Mouse (Mus musculus) lung, adult 18-20 months (tissue): Measurements from ENCODE around the gene Mpo.

Source experiments
- DNase-seq, 2 experiments: peaks; one replicate each; pipeline ENCODE4 v3.0.0; 2022; ENCODE audit warnings: mixed read lengths in 2 of 2

Mpo gene

DNA sequence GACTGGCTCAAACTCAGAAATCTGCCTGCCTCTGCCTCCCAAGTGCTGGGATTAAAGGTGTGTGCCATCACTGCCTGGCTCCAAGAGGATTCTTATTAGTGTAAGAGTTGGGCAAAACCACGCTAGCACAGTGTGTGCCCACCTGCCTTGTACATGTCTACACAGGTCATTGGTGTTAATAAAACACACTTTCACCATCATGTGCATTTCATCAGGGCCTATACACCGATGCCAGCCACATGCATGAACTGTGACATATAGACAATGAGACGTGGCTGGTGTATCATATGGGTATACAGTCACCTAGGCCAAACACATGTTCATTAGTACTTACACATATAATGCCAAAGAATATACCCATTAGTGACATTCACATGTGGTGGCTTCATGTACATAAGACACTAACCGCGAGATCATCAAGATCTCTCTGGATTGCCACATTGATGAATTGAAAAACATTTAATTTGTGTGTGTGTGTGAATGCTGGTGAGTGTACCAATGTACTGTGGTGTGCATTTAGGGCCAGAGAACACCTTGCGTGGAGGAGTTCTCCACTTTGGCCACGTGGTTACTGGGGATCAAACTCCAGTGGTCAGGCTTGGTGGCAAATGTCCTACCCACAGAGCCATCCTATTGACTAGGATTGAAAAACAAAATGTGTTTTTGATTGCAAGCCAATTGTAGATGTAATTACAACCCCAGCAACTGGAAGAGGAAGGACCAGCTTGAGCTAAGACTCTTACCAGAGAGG is 35.0 kb upstream of the Mpo start:
- DNase-seq: no peak

DNA sequence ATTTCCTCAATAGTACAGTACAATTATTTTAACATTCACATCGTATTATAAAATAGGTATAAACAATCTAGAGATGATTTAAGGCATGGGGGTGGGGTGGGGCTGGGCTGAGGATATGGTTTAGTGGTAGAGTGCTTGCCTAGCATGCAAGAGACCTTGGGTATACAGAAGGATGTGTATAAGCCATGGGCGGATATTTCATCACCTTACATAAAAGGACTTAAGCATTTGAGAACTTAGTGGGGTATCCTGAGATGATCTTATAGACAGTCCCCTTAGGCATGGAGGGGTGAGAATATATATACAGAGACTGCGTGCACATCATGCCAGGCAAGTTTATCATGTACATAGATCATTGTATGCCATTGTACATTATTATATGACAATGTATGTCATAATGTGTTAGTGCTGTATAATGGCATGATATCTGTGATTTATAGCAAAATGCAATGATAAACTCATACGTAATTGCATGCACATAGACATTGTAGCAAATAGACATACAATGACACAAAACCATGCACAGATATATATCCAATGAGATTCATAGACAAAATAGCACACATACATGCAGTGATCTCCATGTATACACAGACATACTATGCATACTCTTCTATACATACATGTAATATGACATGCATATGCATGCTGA is 34.3 kb upstream of the Mpo start:
- no peak for DNase-seq

DNA sequence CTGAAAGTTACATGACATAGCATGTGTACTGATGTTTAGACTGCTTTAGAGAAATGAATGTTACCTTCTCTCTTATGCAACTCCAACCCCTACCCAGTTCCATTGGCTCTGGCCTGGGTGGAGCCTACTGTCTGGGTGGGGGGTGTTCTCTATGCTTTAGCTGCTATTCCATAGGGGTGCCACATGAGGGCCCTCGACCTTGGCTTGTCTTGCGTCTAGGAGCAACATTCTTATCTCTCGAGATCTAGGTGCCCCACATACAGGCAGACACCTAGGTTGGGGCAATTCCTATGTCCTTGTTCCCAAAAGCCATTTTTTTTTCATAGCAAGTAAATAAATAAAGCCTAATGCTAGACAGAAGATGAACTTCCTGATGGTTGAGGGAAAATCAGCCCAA is 33.8 kb upstream of the Mpo start:
- no peak for DNase-seq

DNA sequence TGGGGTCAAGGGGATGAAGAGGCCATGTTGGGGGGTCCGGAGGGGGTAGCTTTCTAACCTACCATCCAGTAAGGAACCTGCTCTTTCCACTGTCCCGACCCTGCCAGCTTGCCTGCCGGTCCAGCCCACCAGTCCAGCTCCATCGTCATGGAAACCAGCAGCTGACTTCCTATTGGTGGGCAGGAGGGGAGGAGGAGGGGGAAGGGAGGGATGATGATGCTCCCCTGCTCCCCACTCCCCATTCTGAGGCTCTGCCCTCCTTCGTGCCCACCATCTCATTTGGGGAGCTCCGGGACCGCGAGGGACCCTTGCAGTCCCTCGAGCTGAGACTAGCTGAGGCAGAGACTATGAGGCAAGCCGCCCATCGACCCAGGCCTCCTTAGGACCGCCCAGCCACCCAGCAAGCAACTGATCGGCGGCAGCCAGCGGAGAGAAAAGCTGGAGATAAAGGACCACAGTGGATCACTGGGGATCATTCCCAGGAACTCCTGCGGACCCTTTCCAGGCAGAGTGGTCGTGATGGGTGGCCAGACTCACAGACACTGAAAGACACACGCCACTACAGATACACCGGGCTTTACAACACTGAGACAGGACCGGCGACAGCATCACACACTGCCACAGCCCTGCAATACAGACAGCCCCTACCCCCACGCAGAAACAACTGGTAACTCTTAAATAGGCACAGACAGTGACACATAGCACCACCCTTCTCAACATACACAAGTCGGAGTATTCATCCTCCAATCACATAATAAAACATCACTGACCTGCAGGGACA is 32.9 kb upstream of the Mpo start, which contains the start of gene Tspoap1:
Gene Tspoap1 (plus strand): TSS at position 241 of the 781 bp plus-strand sequence.
- DNase-seq: no peak

DNA sequence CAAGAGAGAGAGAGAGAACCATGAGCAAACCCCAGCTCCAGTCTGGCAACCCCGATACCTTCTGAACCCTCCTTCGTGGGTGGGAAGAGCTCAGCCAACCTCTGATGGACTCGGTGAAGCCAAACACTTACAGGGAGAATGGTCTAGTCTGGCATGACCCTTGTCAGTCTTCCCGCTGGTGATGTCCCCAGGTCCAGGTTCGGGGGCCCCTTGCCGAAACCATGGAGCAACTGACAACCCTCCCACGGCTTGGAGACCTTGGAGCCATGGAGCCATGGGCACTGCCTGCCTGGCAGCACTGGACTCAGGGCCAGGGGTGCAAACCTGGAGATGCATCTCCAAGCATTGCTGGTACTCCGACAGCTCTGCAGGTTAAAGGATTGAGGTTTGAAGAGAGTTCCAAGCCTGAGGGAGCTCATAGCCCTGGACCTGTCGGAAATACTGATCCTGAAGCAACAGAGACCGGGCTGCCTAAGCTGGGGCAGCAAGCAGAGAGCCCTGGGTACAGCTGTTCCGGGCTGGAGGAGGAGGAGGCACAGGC is 32.1 kb upstream of the Mpo start:
- DNase-seq: no peak

DNA sequence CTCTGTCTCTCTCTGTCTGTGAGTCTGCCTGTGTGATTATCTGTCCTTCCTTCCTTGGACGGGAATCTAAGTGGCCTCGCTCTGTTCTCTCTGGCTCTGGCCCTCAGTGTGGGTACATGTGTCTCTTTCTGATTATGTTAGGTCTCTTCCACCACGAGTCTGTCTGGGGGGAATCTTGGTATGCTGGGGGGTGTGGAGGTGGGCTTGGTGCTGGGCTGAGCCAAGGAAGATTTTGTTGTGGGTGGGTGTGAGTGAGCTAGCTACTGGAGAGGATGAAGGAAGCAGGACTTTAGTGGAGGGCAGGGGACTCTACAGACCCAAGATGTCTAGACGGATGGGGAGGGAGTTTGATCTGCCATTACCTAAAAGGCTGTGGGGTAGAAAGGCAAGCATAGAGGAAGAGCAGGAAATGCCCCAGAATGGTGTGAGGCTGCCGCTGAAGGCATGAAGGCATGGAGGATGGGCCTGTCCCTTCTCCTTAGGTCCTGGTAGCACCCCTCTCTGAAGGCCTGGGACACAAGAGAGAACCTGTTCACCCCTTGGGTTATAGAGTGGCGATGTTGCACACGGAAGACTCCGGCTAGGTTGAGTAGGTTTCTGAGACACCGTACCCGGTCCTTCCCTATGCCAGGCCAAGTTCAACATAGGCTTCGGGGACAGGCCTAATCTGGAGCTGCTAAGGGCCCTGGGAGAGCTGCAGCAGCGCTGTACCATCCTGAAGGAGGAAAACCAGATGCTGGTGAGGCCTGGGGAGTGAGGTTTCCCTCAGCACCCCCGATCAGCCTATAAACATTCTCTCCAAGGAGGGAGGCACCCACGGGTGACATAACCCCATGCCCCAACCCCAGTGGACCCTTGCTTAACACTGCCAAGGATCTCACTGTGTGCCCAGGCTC is 31.3 kb upstream of the Mpo start:
- no peak for DNase-seq

DNA sequence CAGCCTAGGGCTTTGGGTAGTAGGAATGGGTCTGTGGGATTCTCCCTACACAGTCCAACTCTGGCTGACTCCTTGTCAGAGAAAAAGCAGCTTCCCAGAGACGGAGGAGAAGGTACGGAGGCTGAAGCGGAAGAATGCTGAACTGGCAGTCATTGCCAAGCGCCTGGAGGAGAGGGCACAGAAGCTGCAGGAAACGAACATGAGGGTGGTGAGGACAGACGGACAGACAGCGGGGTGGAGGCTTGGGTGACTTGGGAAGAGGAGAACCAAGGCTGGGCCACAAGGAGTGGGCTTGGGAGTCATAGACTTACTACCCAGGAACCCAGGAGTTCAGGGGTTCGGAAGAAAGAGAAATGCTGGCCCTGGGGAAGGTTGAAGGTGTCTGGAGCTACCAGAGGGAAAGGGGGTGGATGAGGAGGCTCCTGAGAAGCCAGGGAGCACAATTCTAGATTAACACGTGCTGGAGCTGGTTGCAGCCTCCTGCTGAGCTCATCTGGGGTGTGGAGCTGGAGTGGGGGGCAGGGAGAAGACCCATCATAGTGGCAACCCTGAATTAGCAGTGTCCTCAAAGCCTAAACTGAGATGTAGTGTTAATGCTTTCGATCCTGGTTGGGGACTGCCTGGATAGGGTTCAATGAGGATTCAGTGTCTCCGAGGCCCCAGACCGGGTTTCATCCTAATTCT is 30.5 kb upstream of the Mpo start:
- DNase-seq: no peak

DNA sequence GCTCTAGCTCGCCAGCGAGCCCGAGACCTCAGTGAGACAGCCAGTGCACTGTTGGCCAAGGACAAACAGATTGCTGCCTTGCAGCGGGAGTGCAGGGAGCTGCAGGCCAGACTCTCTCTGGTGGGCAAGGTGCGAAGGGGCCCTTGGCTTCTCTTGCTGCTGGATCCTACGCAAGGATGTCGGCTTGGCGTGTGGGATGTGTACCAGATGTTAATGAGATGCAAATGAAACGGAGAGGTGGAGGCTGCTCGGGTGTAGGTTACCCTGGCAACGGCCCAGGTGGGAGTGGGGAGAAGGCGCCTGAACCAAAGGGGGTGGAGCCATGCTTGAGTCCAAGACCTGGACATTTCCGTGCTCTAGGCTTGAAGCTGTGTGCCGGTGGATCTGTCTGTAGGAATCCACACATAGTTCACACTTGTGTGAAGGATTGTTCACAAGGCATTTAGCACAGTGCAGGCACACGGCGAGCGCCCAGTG is 29.8 kb upstream of the Mpo start:
- peak; percentile 49 to 62 for DNase-seq

DNA sequence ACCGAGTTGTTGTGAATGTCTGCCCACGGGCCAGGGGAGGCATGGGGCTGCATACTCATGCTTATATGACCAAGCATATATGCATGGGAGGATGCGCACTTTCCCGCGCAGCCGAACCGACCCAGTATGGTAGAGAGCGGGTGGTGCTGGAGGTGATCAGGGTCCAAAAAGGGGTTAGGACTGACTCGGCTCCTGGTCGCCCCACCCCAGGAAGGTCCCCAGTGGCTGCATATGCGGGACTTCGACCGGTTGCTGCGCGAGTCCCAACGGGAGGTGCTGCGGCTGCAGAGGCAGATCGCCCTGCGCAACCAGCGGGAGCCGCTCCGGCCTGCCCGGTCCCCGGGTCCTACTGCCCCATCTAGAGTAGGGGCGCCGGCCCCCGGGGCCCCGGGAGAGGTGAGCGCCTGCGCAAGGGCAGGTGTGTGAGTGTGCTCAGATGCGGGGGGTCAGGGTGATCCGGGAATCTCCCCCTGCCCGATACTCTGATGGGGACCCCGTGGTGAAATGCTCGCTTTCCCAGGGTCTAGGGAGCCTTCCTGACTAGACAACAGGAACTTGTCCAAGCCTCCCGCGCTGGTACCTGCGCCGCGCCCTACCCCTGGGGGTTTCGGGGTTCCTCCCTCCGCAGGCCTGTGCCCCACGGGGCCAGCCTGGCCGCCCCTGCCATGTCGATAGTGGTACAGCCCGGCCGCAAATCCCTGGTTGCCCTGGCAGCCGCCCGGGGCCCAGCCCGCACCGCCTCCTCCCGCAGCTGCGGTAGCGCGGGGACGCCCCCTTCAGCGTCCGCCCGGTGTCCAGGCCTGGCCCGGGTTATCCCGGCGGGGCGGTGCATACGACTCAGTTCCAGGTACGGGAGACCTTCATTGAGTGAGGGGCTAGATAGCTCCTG is 29.1 kb upstream of the Mpo start:
- DNase-seq: peak; percentile 20 to 50

DNA sequence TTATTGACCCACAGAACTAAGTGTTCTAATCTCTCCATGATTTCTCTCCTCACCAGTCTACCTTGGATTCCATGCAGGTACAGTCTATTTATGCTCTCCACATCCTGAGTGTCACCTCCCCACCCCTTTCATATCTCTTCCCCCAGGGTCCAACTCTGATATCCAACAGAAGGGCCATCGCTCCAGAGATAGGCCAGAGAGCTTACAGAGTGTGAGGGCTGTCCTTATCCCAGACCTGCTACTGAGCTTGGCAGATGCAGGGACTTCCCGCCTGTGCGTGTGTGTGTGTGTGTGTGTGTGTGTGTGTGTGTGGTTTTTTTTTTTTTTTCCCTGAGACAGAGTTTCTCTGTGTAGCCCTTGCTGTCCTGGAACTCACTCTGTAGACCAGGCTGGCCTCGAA is 24.6 kb upstream of the Mpo start:
- no peak for DNase-seq

DNA sequence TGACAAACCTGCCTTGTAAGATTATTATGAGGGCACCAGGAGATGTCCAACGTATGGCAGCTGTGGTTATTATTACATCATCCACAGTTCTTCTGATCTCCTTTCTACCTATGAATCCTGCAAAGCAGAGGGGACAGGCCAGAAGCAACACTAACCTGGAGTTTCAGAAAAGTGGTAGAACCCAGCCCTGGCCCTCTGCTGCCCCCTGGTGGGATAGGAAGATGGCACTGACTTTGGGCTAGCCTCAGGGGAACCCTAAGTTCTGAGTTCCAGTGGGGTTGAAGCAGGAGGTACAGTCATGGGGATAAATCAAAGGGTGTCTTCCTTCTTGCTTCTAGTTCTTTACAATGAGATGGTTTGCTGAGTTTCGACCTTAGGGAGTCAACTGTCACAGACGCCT is 22.4 kb upstream of the Mpo start:
- DNase-seq: peak; percentile 62 to 68

DNA sequence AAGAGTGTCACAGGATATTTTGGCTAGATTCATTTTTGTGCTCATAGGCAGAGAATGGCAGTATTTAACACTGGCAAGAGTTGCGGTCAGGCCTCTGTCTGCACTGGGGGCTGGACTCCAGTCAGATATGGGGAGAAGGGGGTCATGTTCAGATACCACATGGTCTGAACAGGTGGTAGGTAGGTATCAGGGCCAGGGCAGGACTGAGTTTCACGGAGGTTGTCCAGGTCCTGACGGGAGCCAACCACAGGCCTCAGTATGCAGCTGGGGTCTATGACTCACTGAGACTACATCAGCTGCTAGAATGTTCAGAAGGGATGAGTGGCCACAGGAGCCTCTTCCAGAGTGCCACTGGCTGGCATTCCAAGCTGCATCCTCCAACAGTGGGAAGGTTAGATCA is 21.0 kb upstream of the Mpo start:
- no peak for DNase-seq

DNA sequence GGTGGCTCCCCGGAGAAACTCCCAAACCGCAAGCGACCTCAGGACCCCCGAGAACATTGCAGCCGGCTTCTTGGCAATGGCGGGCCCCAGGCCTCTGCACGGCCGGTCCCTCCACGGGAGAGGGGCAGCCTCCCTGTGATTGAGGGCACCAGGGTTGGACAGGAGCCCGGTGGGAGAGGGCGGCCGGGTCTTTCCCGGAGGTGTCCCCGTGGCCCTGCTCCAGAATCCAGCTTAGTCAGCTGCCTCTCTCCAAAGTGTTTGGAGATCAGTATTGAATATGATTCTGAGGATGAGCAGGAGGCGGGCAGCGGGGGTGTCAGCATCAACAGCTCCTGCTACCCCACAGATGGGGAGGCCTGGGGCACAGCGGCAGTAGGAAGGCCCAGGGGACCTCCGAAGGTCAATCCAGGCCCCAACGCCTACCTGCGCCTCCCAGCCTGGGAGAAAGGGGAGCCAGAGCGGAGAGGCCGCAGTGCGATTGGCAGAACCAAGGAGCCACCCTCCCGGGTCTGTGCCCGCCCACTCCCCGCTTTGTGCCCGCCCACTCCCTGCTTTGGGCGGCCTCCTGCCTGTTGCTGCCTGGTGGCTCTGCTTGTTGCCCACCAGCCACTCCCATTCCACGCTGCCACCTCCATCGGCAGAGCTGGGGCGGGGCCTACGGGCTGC is 15.1 kb upstream of the Mpo start:
- DNase-seq: peak; percentile 88 to 93

DNA sequence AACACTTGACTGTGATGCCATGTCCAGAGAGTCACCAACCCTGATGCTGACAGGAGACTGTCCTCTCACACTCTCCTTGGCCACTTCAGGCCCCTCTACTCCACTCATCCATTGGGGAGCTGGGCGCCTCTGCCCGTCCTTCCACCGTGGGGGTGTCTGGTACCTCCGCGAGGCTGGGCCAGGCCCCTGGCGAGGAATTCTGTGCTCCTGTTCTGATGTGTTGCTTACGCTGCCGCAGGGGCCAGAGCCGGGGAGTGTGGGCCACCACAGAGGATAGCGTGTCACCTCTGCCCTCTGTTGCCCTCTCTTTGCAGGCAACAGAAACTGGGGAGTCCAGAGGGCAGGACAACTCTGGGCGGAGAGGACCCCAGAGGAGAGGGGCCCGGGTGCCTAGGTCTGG is 14.5 kb upstream of the Mpo start:
- DNase-seq: no peak

DNA sequence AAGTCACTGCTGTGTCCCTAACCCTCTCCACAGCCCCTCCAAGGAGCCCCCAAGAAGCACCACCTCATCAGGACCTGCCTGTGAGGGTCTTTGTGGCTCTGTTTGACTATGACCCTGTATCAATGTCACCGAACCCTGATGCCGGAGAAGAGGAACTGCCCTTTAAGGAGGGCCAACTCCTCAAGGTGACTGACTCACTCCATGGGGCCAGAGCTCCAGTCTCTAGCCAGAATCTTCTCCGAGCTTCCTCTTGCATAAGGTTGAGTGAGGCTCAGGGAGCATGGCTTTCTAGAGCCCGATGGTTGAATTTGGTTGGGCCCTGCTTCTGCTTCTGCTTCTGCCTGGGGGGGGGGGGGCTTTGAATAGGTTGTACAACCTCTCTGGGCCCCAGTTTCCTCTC is 14.0 kb upstream of the Mpo start:
- DNase-seq: no peak

DNA sequence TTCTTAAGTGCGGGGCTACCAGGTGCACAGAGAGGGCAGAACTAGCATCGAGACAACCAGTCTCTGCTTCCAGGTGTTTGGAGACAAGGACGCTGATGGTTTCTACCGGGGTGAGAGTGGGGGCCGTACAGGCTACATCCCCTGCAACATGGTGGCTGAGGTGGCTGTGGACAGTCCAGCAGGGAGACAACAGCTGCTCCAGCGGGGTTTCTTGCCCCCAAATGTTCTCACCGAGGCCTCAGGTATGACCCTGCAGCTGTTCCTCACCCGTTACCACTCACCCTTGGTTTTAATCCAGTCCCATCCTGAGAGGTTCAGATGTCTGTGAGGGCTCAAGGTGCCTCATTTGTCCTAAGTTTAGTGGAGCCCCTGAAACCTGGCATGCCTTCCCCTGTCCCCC is 13.3 kb upstream of the Mpo start:
- DNase-seq: no peak

DNA sequence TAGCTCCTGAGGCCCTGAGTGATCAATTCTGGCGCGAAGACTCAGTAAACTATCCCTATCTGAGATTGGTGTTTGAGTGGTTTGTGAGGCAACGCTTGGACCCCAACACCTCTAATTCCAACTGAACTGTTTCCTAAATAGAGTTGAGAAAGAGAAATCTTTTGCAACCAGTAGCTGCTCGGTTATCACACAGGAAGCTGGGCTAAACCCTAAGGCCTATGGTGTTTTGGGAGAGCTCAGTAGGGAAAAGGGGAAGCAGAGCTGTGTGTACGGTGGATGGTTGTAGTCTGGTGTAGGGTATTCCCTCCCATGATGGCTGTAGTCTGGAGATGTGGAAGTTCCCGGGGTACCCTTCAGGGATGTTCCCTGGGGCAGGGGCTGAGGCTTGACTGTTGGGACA is 3.3 kb upstream of the Mpo start:
- DNase-seq: no peak

DNA sequence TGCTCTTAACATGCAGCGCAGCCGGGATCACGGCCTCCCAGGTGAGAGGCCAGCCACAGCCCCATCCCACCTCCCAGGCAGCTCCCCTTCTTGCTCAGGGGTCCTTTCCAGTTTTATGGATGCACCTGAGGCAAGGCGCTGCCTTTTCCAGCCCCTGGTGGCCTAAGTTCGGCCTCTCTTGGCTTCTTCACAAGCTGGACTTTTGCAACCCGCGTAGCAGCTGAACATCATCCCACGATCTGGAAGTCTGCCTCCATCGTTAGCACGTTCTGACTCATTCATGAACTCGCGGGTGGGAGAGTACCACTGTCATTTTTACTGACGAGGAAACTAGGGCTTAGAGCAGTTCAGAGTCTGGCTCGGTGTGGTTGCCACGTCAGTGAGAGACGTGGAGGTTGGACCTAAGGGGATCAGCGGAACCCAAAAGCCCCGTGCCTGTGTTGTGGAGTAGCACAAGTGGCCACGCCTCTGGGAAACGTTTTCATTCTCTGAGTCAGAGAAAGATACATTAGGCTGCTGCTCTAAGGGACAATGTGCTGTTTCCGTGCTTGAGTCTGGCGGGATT is 8.4 kb downstream of the Mpo start:
- DNase-seq: no peak

DNA sequence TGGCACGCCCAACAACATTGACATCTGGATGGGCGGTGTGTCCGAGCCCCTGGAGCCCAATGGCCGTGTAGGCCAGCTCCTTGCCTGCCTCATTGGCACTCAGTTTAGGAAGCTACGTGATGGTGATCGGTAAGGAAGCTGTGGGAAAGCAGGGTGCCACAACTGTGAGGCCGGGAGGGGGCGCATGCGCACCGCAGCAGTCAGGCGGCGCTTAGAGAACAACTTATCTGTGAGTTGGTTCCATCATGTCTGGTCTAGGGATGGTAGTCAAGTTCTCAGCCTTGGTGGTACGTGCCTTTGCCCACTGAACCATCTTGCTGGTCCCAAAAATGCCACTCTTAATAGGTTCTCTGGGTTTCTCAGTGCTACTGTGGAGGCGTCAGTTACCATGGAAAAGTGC is 9.2 kb downstream of the Mpo start:
- no peak for DNase-seq

DNA sequence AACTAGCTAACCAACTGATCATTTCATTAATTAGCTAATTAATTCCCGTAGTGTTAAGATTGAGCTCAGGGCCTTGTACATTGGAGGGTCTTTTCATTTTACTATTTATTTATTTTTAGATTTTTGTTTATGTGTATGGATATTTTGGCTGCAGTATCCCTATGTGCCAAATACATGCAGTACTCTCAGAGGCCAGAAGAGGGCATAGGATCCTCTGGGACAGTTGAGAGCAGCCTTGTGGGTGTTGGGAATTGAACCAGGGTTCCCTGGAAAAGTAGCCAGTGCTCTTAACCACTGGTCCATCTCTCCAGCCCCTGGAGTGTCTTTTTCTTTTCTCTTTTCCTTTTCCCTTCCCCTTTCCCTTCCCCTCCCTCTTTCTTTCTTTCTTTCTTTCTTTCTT is 12.1 kb downstream of the Mpo start:
- DNase-seq: peak in 1 of 2 experiments; percentile 14
